Mouse (Mus musculus) frontal cortex, postnatal 10 days (tissue): ENCODE results near the gene Mif4gd.

Source experiments
- DNase-seq, 2 experiments: peaks; one replicate each; pipeline ENCODE4 v3.0.0; 2022; ENCODE audit warnings: low spot score in 2 of 2, mixed read lengths in 1 of 2

The Mif4gd gene

GRCm38 (mm10) chr11:115632862-115633261 lies 20.1 kb upstream of the Mif4gd start:
- DNase-seq, result no peak

DNA sequence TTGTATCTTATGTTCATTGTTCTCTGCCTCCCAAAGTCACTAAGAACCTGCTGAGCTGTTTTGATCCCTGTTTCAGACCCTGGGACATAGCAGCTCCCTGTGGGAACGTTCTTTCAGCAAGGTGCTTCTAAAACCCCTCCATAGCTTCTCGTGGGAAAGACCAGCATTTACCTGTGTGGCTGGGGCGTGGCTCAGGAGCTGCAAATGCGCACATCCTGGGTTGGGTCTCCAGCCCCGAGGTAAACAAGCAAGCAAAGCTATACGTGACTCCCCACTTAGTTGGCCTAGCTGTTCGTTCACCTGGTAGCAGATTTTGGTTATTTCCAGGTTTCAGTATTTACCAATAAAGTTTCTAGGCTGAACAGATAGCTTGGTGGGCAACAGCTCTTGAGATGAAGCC lies 19.5 kb upstream of the Mif4gd start:
- no peak for DNase-seq

DNA sequence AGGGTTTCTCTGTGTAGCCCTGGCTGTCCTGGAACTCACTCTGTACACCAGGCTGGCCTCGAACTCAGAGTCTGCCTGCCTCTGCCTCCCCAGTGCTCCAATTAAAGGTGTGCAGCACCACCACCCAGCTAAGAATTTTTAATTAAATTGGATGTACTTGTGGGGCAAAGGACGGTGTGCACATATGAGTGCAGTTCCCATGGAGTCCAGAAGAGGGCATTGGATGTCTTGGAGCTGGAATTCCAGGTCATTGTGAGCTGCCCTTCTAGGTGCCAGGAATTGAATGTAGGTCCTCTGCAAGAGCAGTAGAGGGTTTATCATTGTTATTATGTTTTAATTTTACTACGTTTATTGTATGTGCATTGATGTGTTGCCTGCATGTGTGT lies 18.7 kb upstream of the Mif4gd start:
- DNase-seq, result no peak

DNA sequence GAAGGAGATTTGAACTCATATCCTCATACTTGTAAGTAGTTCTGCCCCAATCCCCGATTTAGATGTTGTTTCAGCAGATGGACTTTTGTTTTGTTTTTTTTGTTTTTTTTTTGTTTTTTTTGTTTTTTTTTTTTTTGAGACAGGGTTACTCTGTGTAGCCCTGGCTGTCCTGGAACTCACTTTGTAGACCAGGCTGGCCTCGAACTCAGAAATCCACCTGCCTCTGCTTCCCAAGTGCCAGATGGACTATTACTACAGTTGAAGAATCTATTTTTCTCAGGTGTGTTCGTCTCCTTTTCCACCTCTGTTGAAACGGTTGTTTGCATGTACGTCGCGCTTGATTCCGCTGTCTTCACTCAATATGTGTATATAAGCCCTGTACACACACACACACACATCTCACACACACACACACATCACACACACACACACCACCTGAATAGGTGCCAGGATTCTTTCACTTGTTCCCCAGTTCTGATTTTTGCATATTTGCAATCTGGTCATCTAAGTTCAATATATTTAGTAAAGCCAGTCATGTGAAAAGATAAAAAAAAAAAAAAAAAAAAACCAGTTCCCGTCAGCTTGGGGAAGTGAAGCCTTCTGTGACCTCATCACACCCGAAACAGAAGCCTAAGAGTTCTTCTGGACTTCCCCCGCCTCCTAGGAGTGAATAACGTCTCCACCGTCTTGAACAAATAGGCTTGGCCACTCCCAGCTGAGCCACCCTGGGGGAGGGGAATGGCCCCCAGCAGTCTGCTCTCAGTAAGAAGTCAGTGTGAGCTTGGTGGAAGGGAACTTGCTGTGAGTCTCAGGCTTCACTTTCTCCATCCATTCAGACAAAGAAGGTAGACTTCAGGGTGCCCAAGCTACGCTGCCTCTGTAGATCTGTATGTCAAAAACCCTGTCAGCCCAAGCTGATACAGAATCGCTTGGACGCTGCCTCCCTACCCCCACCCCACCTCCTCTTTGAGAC lies 18.0 kb upstream of the Mif4gd start:
- DNase-seq, result peak in 1 of 2 experiments; percentile 65

GRCm38 (mm10) chr11:115629734-115630531 lies 17.2 kb upstream of the Mif4gd start:
- DNase-seq, result no peak

DNA sequence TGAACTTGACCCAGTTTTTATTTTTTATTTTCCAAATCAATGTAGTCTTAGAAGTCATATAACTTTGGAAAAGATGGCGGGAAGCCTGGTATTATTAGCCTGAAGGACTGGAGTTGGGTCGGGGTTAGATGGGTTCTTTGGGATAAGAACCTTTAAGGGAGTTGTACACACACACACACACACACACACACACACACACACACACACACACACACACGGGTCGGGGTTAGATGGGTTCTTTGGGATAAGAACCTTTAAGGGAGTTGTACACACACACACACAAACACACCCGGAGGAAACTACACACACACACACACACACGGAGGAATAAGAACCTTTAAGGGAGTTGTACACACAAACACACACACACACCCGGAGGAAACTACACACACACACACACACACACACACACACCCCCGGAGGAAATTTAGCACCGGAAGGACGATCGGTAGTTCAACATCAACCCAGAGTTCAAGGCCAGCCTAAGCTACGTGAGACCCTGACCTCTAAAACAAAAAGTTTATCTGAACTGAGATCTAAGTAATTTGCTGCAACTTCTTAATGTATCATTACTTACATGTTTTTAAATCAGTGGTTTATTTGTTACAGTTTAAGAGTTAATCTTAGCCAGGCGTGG lies 15.8 kb upstream of the Mif4gd start:
- no peak for DNase-seq

DNA sequence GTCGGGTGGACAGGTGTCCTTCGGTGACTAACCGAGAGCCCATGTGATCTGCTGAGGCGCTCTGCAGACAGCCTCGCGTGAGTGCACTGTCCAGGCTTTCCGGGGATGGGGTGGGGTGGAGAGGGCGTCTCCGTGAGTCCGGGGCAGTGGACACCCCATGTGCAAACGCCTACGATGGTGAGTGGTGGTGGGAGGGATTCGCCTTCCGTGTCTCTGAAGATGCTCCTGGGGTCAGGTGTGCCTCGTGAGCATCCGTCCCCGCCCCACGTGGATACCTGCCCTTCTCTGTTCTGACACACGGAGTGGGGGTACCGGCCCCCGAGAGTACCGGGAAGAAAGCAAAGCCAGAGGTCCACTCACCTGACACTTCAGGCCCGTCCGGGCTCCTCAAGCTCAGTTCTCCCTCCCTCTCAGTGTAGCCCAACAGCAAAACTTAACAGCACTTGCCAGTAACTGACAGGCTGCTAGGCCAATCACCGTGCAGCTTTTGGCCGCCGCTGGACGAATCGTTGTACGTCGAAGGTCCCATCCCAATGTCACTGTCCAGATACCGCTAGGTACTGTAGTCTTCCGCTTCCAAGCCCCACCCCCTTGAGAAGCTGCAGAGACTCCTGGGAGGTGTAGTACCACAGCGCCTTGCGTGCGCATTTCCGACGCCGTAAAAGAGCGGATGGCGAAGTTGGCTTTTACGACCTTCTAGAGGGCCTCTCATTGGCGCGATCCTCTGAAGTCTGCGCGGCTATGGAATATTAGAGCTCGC lies 15.1 kb upstream of the Mif4gd start, which contains the start of gene Slc25a19:
Gene Slc25a19 (minus strand): TSS at position 591 of the 760 bp plus-strand sequence.
- peak; percentile 99 for DNase-seq

GRCm38 (mm10) chr11:115626824-115627616 lies 14.3 kb upstream of the Mif4gd start:
- no peak for DNase-seq

DNA sequence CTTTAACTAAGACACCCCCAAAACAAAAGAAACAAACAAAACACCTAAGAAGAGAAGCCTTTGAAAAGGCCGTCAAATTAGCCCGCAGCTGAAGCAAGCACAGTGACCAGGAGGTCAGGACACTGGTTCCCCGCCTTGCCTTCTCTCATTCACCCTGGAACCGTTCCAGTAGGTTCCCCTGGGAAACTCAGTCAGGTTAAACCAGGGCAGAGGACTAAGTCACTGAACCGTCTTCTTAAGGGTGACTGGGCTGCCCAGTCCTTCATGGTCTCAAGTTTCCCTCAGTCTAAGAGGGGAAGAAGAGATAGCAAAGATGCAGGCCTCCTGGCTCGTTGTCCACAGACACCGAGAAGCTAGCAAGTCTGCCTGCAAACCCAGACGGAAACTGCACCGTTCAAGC lies 13.1 kb upstream of the Mif4gd start:
- DNase-seq, result no peak

- DNase-seq, result no peak
Observed at GRCm38 (mm10) chr11:115623487-115624070, 10.8 kb upstream of the Mif4gd start.

DNA sequence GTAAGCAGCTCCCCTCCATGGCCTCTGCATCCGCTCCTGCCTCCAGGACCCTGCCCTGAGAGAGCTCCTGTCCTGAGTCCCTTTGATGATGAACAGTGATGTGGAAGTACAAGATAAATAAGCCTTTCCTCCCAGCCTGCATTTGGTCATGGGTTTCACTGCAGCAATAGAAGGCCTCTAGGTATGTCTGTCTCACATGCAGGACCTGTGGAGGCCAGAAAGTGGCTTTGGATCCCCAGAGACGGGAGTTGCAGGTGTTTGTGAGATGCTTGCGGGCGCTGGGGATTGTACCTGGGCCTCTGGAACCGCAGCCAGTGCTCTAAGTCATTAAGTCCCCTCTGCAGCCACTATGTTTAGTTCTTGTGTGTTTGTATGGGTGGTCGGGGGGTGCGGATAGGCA lies 7.2 kb upstream of the Mif4gd start:
- no peak for DNase-seq

DNA sequence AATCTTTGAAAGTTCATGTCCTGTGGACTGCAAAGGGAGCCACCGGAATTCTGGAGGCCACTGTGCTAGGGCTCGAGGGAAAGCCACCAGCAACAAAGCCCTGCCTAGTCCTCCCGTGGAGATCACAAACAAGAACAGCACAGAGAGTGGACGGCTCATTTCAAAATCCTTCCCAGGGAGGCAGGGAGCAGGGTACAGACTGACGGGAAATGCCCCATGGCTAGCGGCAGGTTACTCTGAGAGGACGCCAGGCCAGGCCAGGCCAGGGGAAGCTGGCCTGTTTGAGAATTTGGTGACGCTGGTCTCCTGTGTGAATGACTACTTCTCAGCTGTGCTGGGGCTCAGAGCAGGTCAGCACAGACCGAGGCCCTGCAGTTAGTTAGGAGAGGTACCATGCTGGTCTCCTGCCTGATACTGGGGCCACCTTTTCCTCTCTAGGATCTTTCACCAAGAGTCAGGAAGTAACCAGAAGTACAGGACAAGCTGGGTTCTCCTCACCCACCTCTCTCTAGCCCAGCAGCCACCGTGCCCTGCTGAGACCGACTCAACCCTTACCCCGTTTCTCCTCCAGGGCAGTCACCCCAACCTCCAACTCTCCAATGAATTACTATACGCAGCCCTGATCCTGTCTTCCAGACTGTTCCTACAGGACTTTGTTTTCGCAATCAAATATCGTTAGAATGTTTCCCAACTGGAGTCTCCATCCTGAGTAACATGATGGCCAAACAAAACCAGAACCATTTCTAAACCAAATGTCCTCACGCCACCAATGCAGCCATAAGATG lies 6.2 kb upstream of the Mif4gd start:
- DNase-seq, result no peak

- no peak for DNase-seq
Observed at GRCm38 (mm10) chr11:115618001-115618400, 5.2 kb upstream of the Mif4gd start.

DNA sequence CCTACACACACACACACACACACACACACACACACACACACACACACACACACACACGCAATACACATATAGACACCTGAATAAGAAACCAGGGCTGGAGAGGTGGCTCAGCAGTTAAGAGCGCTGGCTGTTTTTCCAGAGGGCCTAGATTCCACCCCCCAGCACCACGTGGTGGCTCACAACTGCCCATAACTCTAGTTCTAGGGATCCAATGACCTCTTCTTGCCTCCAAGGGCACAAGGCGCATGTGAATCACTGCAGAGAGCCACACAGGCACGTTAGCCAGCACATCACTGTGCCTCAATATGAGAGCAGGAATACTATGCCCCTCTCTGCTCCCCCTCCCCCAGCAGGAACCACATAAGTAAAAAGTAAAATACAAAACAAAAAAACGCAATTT lies 4.1 kb upstream of the Mif4gd start:
- DNase-seq, result no peak

GRCm38 (mm10) chr11:115616371-115616770 lies 3.6 kb upstream of the Mif4gd start:
- DNase-seq, result no peak

DNA sequence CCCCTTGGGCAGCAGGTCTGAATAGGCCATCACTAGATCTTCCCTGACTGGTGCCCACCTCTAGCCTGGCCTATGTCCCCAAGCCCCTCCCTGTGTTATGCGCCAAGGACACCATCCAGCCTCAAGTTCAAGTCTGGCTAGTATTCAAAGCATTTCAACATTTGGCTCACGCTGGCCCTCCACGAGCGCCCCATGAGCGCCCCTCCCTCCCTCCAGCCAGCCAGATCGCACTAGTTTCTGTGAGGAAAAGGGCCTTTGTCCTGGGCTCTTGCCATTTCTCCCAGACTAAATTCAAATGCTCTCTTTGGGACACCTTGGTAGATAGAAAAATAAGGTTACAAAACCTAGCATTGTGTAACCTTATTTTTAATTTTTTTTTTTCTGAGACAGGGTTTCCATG lies 3.1 kb upstream of the Mif4gd start:
- no peak for DNase-seq

DNA sequence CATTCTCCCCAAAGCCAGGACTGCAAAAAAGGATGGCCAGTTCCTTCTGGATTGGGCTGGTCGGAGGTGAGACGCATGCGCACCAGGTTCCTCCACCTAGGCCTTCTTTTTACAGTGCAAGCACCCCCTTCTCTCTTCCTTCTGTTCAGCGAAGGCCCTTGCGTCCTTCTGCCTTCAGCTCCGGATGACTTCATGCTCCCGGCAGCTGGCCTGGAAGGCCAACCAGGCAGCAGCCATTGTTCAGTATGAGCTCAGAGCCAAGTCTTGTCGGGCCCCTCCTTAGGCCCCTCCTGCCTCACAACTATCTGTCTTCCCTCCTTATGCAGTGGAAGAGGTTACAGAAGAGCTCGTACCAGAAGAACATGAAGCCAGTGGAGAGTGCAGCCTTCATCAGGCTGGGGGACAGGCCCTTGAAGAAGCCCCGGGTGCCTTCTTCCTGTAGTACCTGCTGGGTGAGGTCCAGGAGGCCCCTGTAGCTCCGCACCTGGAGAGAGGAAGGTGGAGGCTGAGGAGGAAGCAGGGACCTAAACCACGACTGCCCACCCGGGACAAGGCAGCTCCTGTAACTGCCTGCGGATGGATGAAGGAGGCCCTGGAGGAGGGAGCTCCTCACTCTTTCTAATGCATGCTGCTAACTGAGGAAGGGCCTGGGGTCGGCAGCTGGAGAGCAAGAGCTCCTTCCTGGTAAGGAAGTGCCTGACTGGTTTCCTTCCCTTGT lies 2.5 kb upstream of the Mif4gd start:
- no peak for DNase-seq

GRCm38 (mm10) chr11:115614346-115615107 lies 1.8 kb upstream of the Mif4gd start:
- DNase-seq, result no peak
